Mouse (Mus musculus) ES-Bruce4 (cell line): Measurements from ENCODE around the gene Dennd4b. TPM values are rescaled to one million over a fixed set of nuclear protein-coding genes. Genes with fewer than 3 reads are reported as not detected.

ENCODE experiments used
- H3K27ac ChIP-seq: 2 replicates; pipeline ENCODE4 v1.5.1; 2012; ENCODE audit warnings: low read length, inconsistent platforms; ENCODE audit not compliant: insufficient read depth
- H3K27me3 ChIP-seq: 2 replicates; pipeline ENCODE4 v1.6.1; 2012; ENCODE audit warnings: mild to moderate bottlenecking, low read length, inconsistent platforms; ENCODE audit not compliant: control insufficient read depth, poor library complexity, insufficient read depth, severe bottlenecking
- H3K36me3 ChIP-seq: 2 replicates; pipeline ENCODE4 v1.6.1; 2012; ENCODE audit warnings: inconsistent platforms, mild to moderate bottlenecking, low read length, moderate library complexity; ENCODE audit not compliant: control insufficient read depth, poor library complexity, insufficient read depth, severe bottlenecking
- H3K4me1 ChIP-seq: one replicate; pipeline ENCODE4 v1.8.1; 2011; ENCODE audit warnings: low read length; ENCODE audit not compliant: control insufficient read depth, insufficient read depth
- H3K4me3 ChIP-seq: 2 replicates; pipeline ENCODE4 v1.5.1; 2011; ENCODE audit warnings: low read depth, mild to moderate bottlenecking, low read length
- H3K9ac ChIP-seq: 2 replicates; pipeline ENCODE4 v1.6.1; 2012; ENCODE audit warnings: low read depth, mild to moderate bottlenecking, inconsistent platforms; ENCODE audit not compliant: poor library complexity, severe bottlenecking
- H3K9me3 ChIP-seq: replicated peaks from 2 replicates; pipeline ENCODE4 v1.6.1; 2012; ENCODE audit warnings: mild to moderate bottlenecking, low read length, inconsistent platforms; ENCODE audit not compliant: control insufficient read depth, poor library complexity, insufficient read depth, severe bottlenecking
- CTCF ChIP-seq: IDR thresholded peaks from one replicate; pipeline ENCODE4 v1.8.1; 2011; ENCODE audit warnings: low read depth, low read length
- EP300 ChIP-seq: IDR thresholded peaks from 2 replicates; pipeline ENCODE4 v1.6.1; 2011; ENCODE audit warnings: low read depth, low read length; ENCODE audit not compliant: insufficient read depth
- POLR2A ChIP-seq: IDR thresholded peaks from one replicate; pipeline ENCODE4 v1.8.1; 2011; ENCODE audit warnings: low read length; ENCODE audit not compliant: insufficient read depth
- polyA plus RNA-seq: library from polyadenylated mRNA; stranded (reverse); fragments of >200 nt; gene quantifications from 2 replicates; pipeline ENCODE4 v1.2.4, GENCODE M21; 2011; ENCODE audit warnings: low read depth; ENCODE audit not compliant: missing spikeins, insufficient read depth, insufficient read length

The Dennd4b gene
- polyA plus RNA-seq, 1 experiment = 12.3 TPM

- H3K9ac ChIP-seq = peak overlapping the region; percentile 73
- no peaks in the 10 kb centered on the region for H3K27me3 ChIP-seq
- TF ChIP-seq CTCF (no peak), EP300 (no peak), POLR2A (no peak)
- peaks cover 20% of the 10 kb centered on the region for H3K36me3 ChIP-seq
- H3K4me3 ChIP-seq = peak overlapping the region; percentile 90
- no peaks in the 10 kb centered on the region for H3K4me1 ChIP-seq
- no peaks in the 10 kb centered on the region for H3K9me3 ChIP-seq
- H3K27ac ChIP-seq = 0 out of 2 replicates have a peak overlapping the region, but pooled peaks have one; percentile 12
Observed at GRCm38 (mm10) chr3:90254419-90255193, 10.4 kb upstream of the Dennd4b start.

GRCm38 (mm10) chr3:90255194-90255565 is 9.8 kb upstream of the Dennd4b start:
- no peaks in the 10 kb centered on the region for H3K27me3 ChIP-seq
- TF ChIP-seq CTCF (no peak), EP300 (no peak), POLR2A (no peak)
- H3K4me1 ChIP-seq = no peaks in the 10 kb centered on the region
- peak overlapping the region; percentile 73 for H3K9ac ChIP-seq
- H3K9me3 ChIP-seq = no peaks in the 10 kb centered on the region
- peak overlapping the region; percentile 90 for H3K4me3 ChIP-seq
- H3K36me3 ChIP-seq = peaks cover 23% of the 10 kb centered on the region
- 0 out of 2 replicates have a peak overlapping the region, but pooled peaks have one; percentile 12 for H3K27ac ChIP-seq

- peaks cover 21% of the 10 kb centered on the region for H3K36me3 ChIP-seq
- no peaks in the 10 kb centered on the region for H3K27me3 ChIP-seq
- H3K4me3 ChIP-seq = no peak overlapping the region
- H3K9ac ChIP-seq = no peak overlapping the region
- H3K27ac ChIP-seq = no peak overlapping the region
- H3K9me3 ChIP-seq = no peaks in the 10 kb centered on the region
- H3K4me1 ChIP-seq = no peaks in the 10 kb centered on the region
- TF ChIP-seq CTCF (no peak), EP300 (no peak), POLR2A (no peak)
Observed at GRCm38 (mm10) chr3:90255784-90256353, 9.1 kb upstream of the Dennd4b start.

DNA sequence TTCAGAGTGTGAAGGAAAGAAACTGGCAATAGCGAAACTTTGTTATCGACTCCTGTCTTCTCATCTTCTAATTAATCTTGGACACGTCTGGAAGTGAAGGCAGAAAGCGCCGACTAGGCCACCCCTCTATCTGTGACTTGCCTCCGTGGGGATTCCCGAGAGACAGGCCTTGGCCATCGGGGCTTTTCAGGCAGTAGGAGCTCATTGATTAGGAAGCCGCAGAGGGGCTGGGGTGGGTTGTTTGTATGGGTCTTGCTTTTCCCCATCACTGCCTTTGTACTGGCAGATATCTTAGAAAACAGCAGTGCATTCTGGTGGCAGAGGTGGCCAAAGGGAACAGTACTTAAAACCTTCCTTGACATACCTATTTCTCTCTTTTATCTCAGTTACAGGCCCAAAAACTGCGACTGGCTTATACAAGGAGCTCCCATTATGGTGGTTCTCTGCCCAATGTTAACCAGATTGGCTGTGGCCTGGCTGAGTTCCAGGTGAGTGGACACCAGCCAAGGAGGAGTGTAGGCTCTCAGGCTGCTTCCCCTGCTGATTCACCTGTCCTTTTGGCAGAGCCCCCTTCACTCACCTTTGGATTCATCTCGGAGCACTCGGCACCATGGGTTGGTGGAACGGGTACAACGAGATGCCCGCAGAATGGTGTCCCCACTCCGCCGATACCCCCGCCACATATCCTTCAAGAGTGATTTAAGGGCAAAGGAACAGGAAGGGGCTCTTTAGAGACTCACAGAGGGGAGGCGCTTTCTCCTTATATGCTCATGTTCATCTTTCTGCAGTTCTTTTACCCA is 8.1 kb upstream of the Dennd4b start:
- TF ChIP-seq CTCF (no peak), EP300 (no peak), POLR2A (no peak)
- Histone ChIP-seq H3K36me3 (peaks cover 15% of the 10 kb centered on the region; the same call in 1 of the 2 replicates), H3K4me3 (no peak overlapping the region)

DNA sequence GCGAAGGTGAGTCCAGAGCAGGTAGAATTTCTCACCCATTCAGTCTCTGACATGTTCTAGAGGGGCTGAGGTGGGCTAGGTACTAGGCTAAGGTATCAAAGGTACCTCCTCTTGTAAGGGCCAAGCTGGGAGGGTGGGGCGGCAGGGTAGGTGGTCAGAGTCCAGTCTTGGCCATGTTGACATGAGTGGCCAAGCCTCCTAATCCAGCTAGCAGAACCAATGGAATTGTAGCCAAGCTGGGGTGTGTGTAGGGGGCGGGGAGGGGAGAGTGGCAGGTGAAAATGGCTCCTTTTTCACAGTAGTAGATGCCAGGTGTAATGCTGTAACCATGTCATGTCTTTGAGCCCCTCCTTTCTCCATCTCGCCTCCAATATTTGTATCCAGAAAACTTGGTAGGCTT is 6.5 kb upstream of the Dennd4b start:
- no peak overlapping the region for H3K4me3 ChIP-seq
- H3K27ac ChIP-seq = no peak overlapping the region
- TF ChIP-seq CTCF (no peak), EP300 (no peak), POLR2A (no peak)
- H3K36me3 ChIP-seq = peaks cover 15% of the 10 kb centered on the region
- H3K9me3 ChIP-seq = no peaks in the 10 kb centered on the region
- H3K4me1 ChIP-seq = no peaks in the 10 kb centered on the region
- H3K9ac ChIP-seq = no peak overlapping the region
- no peaks in the 10 kb centered on the region for H3K27me3 ChIP-seq

More for the DNA sequence above, 8.1 kb upstream of the Dennd4b start:
- no peak overlapping the region for H3K27ac ChIP-seq
- H3K9ac ChIP-seq = no peak overlapping the region
- H3K27me3 ChIP-seq = no peaks in the 10 kb centered on the region
- no peaks in the 10 kb centered on the region for H3K4me1 ChIP-seq
- H3K9me3 ChIP-seq = no peaks in the 10 kb centered on the region

DNA sequence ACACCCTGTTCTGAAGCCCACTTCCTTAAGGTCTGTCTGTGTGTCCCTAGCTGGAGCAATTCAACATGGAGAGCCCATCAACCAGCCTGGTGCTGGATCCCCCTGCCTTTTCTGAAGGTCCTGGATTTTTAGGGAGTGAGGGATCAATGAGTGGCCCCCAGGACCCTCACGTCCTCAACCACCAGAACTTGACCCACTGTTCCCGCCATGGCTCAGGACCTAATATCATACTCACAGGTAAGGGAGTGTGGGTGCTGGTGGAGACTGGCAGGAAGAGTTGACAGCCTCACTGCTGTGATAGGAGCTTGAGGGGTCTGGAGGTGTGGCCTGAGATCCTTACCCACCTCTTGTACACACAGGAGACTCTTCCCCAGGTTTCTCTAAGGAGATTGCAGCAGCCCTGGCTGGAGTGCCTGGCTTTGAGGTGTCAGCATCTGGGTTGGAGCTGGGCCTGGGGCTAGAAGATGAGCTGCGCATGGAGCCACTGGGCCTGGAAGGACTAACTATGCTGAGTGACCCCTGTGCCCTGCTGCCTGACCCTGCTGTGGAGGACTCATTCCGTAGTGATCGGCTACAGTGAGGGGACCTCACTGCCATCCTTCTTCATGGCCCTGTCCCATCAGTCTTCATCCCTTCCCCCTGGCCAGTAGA is 1.7 kb upstream of the Dennd4b start:
- Histone ChIP-seq H3K27ac (no peak overlapping the region), H3K4me3 (no peak overlapping the region), H3K36me3 (peaks cover 12% of the 10 kb centered on the region), H3K27me3 (no peaks in the 10 kb centered on the region), H3K9ac (no peak overlapping the region), H3K4me1 (no peaks in the 10 kb centered on the region), H3K9me3 (no peaks in the 10 kb centered on the region)
- TF ChIP-seq CTCF (no peak), EP300 (no peak), POLR2A (no peak)
